Mouse (Mus musculus) neural tube, embryonic 10.5 days (tissue): ENCODE results near the gene Ephb1.

ENCODE experiments used
- DNase-seq: peaks from one replicate; pipeline ENCODE4 v3.0.0-alpha.2; 2017; ENCODE audit warnings: low spot score; ENCODE audit errors: extremely low spot score

Ephb1 gene

DNA sequence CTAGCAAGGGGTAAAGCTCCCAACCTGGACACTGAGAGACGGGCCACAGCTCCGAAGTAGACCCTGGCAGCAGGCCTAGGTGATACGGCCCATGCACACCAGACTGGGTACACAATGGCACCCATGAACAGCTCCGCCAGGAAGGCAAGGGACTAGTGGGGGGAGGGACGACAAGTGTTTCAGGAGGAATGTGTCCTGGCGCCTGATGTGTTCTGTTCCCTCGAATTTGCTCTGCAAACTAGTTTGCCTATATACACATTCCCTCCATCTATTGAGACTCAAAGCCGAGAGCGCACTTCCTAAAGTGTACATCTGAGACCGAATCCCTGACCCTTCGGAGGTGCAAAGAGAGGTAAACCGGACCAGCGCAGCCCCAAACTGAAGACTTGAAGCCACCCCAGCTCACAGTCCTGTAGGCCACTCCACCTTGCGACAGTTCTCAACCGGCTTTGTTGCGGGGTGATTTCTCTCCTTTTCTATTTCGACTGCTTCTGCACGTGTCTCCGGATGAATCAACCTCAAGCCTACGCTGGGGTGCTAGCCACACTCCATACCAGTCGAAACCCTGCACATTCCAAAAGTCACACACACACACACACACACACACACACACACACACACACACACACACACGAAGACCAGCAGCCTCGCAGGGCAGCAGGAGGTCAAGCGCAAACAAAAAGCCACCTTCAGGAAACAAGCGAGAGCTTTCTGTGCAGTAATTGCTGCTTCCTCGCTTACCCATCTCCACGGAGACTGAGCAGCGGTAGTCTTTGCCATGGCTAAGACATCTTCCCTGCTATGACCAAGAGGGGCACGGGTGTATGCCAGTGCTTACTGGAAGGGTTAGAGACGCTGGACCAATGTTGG is 2.1 kb downstream of the Ephb1 start:
- DNase-seq, result peak; percentile 55

DNA sequence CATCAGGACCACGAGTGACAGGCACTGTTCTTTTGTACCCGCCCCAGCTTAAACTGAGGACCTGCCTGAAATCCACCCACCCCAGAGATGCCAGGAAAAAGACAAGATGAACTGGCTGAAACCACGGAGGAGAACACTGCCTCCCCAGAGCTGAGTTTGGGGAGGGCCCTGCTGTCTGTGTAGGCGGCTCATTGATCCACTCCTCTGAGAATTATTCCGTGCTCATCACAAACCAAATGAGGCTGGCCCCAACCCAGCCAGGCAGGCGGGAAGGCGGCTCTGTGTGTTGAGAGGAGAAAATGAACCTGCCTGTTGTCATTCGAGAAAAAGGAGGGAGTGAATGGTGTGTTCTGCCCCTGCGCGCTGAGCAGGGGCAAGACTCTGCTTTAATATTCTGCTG is 2.8 kb downstream of the Ephb1 start:
- DNase-seq, result peak; percentile 23

DNA sequence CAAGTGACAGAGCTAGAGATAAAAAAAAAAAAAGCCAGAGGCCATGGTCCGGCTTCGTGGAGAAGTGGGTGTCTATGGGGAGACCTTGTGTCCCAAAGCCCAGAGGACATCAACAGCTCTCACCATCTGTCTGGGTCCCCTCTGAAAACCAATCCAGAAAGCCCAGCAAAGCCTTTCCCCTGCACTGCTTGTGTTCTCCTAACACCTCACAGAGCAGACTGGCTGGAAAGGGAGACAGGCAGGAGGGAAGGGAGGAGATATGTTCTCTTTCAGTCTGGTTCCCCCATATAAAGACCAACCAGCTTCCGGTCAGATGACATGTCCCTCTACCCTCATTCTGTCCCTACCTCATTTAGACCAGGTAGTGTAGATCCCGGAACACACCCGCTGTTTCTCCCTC is 3.3 kb downstream of the Ephb1 start:
- DNase-seq, result no peak

DNA sequence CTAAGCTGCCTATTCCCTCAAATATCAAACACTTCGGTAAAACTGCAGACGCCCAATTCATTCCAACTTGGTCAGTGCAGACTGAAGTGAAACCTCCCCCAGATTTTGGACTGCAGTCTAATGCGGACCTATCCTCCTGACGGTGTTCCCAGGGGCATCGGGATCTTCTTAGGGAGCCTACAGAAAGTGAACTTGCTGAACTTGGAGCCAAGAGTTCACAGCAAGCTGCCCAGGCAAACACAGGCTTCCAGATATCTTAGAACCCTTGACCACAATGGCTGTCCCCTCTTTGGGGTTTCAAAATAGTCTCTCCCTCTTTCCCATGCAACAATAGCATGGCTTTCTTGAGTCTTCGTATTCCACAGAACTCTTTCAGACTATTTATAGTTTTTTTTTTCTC is 3.8 kb downstream of the Ephb1 start:
- no peak for DNase-seq

DNA sequence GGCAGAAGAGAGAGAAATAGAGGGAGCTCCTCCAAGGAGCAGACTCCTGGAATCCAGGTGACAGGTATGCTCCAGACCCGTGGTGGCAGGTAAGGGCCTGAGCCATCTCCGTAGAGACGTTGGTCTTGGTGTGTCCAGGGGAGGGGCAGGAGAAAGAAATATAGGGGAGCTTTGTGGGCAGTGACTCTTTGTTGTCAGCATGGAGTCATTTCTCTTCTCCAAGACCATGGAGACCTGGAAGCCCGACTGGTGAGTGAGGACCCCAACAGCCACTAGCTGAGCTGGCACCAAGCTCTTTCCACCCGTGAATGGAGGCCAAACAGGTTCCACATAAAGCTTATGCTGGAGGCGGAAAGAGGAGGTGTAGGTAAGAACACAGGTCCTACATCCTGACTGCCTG is 4.4 kb downstream of the Ephb1 start:
- no peak for DNase-seq

DNA sequence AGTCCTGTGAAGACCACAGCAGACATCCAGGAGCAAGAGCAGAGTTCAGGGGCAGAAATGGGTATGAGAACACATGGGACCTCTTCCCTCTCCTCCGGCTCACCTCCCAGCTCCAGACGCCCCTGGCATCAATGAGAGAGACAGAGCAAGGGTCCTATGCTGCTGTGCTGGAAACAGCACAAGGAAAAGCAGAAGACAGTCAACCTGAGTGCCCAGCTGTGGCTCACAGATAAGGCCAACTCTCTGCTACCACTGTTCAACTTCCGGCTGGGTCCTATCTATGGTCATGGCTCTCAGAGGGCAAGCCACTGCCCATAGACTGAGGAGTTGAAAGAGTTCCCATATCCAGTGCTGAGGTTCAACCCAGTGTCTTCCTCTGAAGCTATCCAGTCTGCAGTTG is 7.7 kb downstream of the Ephb1 start:
- DNase-seq, result no peak

GRCm38 (mm10) chr9:102345474-102345873 is 9.0 kb downstream of the Ephb1 start:
- no peak for DNase-seq

GRCm38 (mm10) chr9:102345047-102345446 is 9.4 kb downstream of the Ephb1 start:
- DNase-seq, result no peak

DNA sequence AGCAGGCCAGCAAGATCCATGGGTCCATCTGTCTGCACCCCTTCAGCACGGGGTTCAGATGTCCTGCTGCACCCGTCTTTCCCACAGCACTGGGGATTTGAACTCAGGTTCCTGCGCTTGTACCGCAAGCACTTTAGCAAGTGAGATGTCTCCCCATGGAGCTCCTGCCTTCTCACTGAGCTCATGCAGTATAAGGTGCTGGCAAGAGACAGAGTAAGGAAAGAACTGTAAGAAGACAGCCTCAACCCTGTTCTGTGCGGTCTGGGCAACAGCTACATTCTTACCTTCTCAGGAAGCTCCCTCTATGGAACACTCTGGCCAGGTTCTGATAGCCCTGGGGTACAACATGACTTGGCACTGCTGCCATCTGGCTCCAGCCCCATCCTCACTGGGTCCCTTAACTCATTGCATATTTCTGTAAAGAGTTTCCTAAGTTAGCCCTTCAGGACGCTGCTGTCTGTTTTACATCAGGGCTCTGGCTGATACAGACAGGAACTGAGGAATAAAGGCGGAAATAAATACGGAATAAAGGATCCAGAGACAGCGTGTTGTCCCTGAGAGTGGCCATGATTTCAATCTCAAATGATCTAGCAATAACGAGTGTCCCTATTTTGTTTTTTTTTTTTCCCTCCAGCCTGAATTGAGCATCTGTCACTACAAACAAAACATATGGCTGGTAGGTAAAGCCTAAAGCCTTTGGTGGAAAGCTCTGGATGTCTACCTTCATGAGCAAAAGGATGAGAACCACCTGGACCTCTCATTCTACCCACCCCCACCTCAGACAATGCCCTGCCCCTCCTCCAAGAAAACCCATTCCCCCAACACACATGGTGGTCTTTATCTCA is 10.2 kb downstream of the Ephb1 start:
- no peak for DNase-seq

DNA sequence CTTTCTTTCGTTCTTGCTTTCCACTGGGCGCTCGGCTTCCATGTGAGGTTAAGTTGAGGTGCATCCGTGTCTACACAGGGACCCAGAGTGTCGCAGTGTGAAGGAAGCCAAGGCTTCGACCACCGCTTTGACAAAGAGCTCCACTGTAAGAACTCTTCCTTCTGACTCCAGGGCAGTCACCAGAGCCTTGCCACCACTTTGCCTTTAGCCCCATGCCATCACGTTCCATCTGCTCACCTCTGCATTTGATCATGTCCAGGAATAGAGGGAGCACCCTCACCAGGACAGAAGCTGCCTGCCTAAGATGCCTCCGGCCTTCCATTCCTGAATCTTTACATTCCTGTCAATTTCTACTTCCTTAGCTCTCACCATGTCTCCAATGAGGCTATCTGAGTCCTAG is 11.4 kb downstream of the Ephb1 start:
- no peak for DNase-seq

- DNase-seq, result no peak
Measured at GRCm38 (mm10) chr9:102342026-102342425, 12.5 kb downstream of the Ephb1 start.

GRCm38 (mm10) chr9:102340768-102341167 is 13.7 kb downstream of the Ephb1 start:
- no peak for DNase-seq

DNA sequence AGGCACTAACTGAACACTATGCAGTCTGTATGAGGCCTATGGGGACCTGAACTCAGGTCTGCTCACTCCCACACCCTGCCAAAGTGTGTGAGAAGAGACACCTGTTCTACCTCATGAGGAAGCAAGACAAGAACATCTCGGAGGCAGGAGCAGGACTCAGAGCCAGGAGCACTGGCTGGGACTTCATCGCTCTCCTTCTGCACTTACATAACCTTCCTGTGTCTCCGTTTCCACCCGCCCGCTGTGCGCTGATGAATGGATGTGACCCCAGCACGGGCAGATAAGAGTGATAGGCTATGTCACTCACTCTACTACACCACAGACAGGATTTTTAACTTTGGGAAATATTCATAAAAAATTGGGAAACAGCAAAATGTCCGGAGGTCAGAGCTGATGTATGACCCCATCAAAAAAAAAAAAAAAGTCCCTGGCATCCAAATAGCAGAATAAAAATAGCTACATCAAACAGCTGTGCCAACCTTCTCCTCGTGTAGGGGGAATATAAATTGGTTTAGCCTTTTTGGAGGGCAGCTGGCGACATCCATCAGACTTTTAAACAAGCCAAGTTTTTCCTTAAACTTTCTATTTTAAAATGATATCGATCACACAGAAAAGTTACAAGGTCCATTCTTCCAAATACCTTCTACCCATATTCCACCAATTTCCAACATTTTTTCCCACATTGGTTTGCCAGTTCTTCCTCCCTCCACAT is 18.8 kb downstream of the Ephb1 start:
- DNase-seq, result no peak

- DNase-seq, result no peak
Measured at GRCm38 (mm10) chr9:102330266-102331060, 24.0 kb downstream of the Ephb1 start.

DNA sequence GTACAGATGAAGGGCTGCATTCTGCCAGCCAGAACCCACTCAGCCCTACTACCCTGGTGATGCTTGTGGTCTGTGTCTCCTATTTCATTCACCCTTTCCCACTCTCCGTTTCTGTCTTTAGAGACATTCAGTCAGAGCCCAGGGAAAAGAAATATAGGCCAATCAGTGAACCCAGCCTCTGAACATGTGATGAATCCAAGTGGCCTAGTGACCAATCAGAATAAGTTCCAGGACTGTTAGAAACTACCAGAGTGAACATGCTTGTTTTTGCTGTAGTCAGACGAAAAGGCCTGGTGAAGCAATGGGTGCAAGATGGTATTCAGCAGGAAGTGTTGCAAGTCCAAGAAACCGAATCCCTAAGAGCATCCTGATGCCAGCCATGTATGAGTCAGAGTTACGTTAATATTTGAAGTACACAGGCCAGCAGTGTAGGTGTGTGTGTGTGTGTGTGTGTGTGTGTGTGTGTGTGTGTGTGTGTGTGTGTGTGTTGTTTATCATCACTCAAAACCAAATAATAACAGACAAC is 26.8 kb downstream of the Ephb1 start:
- no peak for DNase-seq

DNA sequence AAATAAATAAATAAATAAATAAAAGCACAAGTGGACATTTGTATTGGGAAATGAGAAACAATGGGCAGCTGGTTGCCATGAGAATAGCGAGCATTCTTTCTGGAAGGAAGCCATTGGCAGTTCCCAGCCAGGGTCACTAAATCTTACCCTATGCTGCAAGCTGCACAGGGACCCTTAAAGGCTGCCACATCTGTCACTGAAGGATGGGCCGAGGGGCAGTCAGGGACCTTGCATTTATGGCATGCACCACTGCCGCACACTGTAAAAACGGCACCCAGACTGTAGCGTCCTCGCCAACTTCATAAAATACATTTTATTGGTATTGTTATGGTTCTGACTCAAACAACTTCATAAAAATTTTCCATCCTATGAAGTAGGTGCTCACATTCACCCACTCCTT is 39.1 kb downstream of the Ephb1 start:
- no peak for DNase-seq

DNA sequence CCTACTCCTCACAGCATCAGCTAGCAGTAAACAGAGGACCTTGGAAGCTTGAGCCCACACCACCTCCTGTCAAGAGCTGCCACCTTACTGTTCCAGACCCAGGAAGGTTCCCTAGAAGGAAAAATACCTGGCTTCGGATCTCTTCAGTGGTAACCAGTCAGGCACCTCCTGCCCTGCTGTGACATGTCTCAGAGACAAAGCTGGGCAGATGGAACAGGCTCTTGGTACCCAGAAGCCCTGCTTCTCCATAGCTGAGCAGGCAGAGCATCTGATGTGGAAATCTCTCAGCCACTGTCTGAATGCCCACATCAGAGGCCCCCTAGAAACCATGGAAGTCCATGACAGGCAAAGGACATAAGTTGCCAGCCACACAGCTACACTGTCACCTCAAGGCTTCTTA is 39.7 kb downstream of the Ephb1 start:
- DNase-seq, result no peak

GRCm38 (mm10) chr9:102310431-102310830 is 44.1 kb downstream of the Ephb1 start:
- no peak for DNase-seq

DNA sequence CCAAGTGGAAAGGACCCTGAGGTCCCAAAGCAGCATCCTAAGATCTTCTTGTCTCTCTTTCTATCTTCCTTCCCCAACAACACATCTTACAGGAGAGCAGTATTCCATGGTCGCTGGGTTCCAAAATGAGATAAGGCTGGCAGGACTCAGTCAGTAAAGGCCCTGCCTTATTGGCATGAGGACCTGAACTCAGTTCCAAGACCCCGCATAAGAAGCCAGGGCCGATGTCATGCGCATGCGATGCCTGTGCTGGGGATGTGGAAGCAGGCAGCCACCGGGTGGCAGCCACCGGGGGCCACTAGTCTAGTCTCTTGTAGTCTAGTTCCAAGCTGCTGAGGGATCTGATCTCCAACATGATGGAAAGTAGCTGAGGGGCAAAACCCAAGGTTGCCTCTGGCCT is 45.2 kb downstream of the Ephb1 start:
- no peak for DNase-seq

DNA sequence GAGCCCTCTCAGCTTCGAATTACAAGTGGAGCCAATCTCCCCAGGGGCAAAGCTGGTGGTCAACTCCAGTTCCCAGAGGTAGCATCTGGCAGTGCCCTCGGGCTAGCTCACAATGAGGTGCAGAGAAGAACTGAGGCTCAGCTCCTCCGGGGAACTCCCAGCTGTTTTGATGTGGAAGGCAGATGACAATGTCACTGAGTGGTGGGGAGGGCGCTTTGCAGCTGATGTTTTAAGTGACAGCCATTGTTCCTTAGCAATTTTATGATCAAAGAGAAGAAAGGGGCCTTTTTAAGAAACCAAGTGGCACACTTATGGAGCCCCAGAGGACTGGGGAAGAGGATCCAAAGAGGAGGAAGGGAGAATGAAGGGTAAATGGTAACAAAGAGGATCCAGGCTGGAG is 46.8 kb downstream of the Ephb1 start:
- no peak for DNase-seq
